Comparison of ENCODE assay signal across 24 mouse cellular contexts in the genomic region with DNA sequence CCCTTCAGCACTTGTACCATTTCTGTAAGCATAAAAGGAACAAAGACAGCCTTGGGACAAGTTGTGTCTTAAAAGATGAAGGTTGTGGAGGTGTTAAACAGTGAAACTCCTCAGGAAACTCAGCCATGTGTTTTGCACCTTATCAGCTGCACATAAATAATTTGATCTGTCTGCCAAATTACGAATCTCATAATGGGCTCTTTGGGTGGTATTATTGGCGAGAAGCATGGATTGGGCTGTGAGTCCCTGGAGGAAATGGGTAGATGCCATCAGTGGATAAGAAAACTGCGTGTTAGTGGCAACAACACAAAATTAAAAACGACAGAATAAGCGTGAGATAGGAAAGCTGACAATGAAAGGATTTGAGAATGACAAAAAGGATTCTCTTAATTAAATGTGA.
DNase-seq lines count a peak whose midpoint lies in the region; ATAC-seq and TF ChIP-seq lines count a peak whose summit lies in the region.
"Had no signal": no experiment of that assay in that cellular context is flagged by ENCODE, and none has a peak within 500 bp of the region (broad histone marks: within the 10 kb centered on the region; RNA-seq: fewer than 3 reads in every experiment).

No protein-coding gene starts in this region.

- no peaks in the 10 kb centered on the region for H3K36me3 ChIP-seq in forebrain, embryonic 13.5 days (ENCODE audit: poor library complexity, severe bottlenecking)
- no peaks in the 10 kb centered on the region for H3K36me3 ChIP-seq in forebrain, embryonic 11.5 days (ENCODE audit: control insufficient read depth, insufficient read depth, low read length)
- H3K36me3 ChIP-seq in forebrain, embryonic 15.5 days, result no peaks in the 10 kb centered on the region
- no peaks in the 10 kb centered on the region for H3K36me3 ChIP-seq in forebrain, embryonic 10.5 days (replicated peaks)
- H3K36me3 ChIP-seq: embryonic facial prominence, embryonic 13.5 days; embryonic facial prominence, embryonic 15.5 days; G1E had no signal

- TF ChIP-seq POLR2A in brain, embryonic 14.5 days (IDR thresholded peaks at IDR 0.05; ENCODE audit: borderline replicate concordance, extremely low read depth, insufficient read depth, insufficient read length, poor library complexity, severe bottlenecking), result no peak

- H3K9me3 ChIP-seq in forebrain, embryonic 13.5 days (replicated peaks), result no peaks in the 10 kb centered on the region
- H3K9me3 ChIP-seq in forebrain, embryonic 11.5 days (ENCODE audit: control insufficient read depth, low read length), result no peaks in the 10 kb centered on the region
- no peaks in the 10 kb centered on the region for H3K9me3 ChIP-seq in forebrain, embryonic 15.5 days
- no peaks in the 10 kb centered on the region for H3K9me3 ChIP-seq in forebrain, embryonic 10.5 days
- H3K9me3 ChIP-seq: embryonic facial prominence, embryonic 13.5 days; embryonic facial prominence, embryonic 15.5 days; G1E had no signal

- H3K9ac ChIP-seq in forebrain, embryonic 13.5 days, result no peak overlapping the region
- H3K9ac ChIP-seq in forebrain, embryonic 11.5 days (ENCODE audit: low read length), result no peak overlapping the region
- H3K9ac ChIP-seq in forebrain, embryonic 15.5 days (replicated peaks), result no peak overlapping the region
- H3K9ac ChIP-seq: embryonic facial prominence, embryonic 13.5 days; embryonic facial prominence, embryonic 15.5 days had no signal

- 70% methylated on average over 5 of the region's 5 CpGs for WGBS in forebrain, embryonic 13.5 days
- 78% methylated on average over 5 of the region's 5 CpGs for WGBS in forebrain, embryonic 11.5 days
- 35% methylated on average over 5 of the region's 5 CpGs for WGBS in forebrain, embryonic 15.5 days
- 89% methylated on average over 5 of the region's 5 CpGs for WGBS in forebrain, embryonic 10.5 days

- H3K4me2 ChIP-seq in forebrain, embryonic 13.5 days, result no peak overlapping the region
- H3K4me2 ChIP-seq in forebrain, embryonic 11.5 days (ENCODE audit: low read depth, low read length, severe bottlenecking), result no peak overlapping the region
- H3K4me2 ChIP-seq in forebrain, embryonic 15.5 days (replicated peaks), result no peak overlapping the region
- H3K4me2 ChIP-seq: embryonic facial prominence, embryonic 13.5 days; embryonic facial prominence, embryonic 15.5 days had no signal

- DNase-seq in forebrain, embryonic 11.5 days (ENCODE audit: low spot score), result no peak
- DNase-seq in forebrain, embryonic 10.5 days (ENCODE audit: extremely low spot score, low spot score), result no peak
- DNase-seq in brain, embryonic 14.5 days (ENCODE audit: low read depth), result peak; percentile 64
- DNase-seq: adrenal gland, adult 8-10 months; adrenal gland, postnatal 14 days; adrenal gland, postnatal 36 days; B cell, adult 2 months; cerebellum, adult 11 months; cerebellum, adult 18-20 months; cerebellum, adult 8-10 months; cerebellum, adult 9-11 months; cerebellum, postnatal 14 days; cerebellum, postnatal 36 days; embryo, embryonic 11 days had no signal

- H3K4me1 ChIP-seq in forebrain, embryonic 13.5 days, result 0 out of 2 replicates have a peak, but pooled peaks cover 5% of the 10 kb centered on the region
- no peaks in the 10 kb centered on the region for H3K4me1 ChIP-seq in forebrain, embryonic 11.5 days (replicated peaks; ENCODE audit: control insufficient read depth, insufficient read depth, low read length)
- peaks cover 6% of the 10 kb centered on the region; the same call in 1 of the 2 replicates for H3K4me1 ChIP-seq in forebrain, embryonic 15.5 days
- H3K4me1 ChIP-seq in forebrain, embryonic 10.5 days, result no peaks in the 10 kb centered on the region
- H3K4me1 ChIP-seq: embryonic facial prominence, embryonic 13.5 days; embryonic facial prominence, embryonic 15.5 days had no signal

- no peak overlapping the region for H3K27ac ChIP-seq in forebrain, embryonic 13.5 days
- no peak overlapping the region for H3K27ac ChIP-seq in forebrain, embryonic 11.5 days (ENCODE audit: low read depth, low read length)
- H3K27ac ChIP-seq in forebrain, embryonic 15.5 days (replicated peaks), result no peak overlapping the region
- H3K27ac ChIP-seq in forebrain, embryonic 10.5 days, result no peak overlapping the region
- H3K27ac ChIP-seq: embryonic facial prominence, embryonic 13.5 days; embryonic facial prominence, embryonic 15.5 days had no signal

- no peaks in the 10 kb centered on the region for H3K27me3 ChIP-seq in forebrain, embryonic 13.5 days
- H3K27me3 ChIP-seq in forebrain, embryonic 11.5 days (ENCODE audit: control insufficient read depth, insufficient read depth, low read length), result no peaks in the 10 kb centered on the region
- no peaks in the 10 kb centered on the region for H3K27me3 ChIP-seq in forebrain, embryonic 15.5 days
- no peaks in the 10 kb centered on the region for H3K27me3 ChIP-seq in forebrain, embryonic 10.5 days (ENCODE audit: poor library complexity, severe bottlenecking)
- H3K27me3 ChIP-seq: CH12.LX; embryonic facial prominence, embryonic 13.5 days; embryonic facial prominence, embryonic 15.5 days; Patski had no signal

- TF ChIP-seq CTCF in brain, embryonic 14.5 days (IDR thresholded peaks at IDR 0.05; ENCODE audit: borderline replicate concordance, extremely low read depth, insufficient read depth, insufficient read length), result no peak

- H3K4me3 ChIP-seq in forebrain, embryonic 13.5 days, result no peak overlapping the region
- no peak overlapping the region for H3K4me3 ChIP-seq in forebrain, embryonic 11.5 days (ENCODE audit: low read depth, low read length)
- H3K4me3 ChIP-seq in forebrain, embryonic 15.5 days, result no peak overlapping the region
- H3K4me3 ChIP-seq in forebrain, embryonic 10.5 days, result no peak overlapping the region
- H3K4me3 ChIP-seq: embryonic facial prominence, embryonic 13.5 days; embryonic facial prominence, embryonic 15.5 days; erythroblast, embryonic 14.5 days had no signal

- ATAC-seq in forebrain, embryonic 13.5 days, result peak; percentile 38; the same call in 1 of the 2 replicates
- no peak for ATAC-seq in forebrain, embryonic 11.5 days (replicated peaks; ENCODE audit: low FRiP score)
- peak; percentile 55; the same call in 1 of the 2 replicates for ATAC-seq in forebrain, embryonic 15.5 days (replicated peaks)
- ATAC-seq: activated CD4-positive, CD25-positive, alpha-beta regulatory T cell, adult 4 months; CD4-positive, CD25-positive, alpha-beta regulatory T cell, adult 4 months; Patski had no signal
